Mouse (Mus musculus) intestine, postnatal 0 days (tissue): ENCODE measurements at regions not wholly inside any gene's neighbourhood (a gene's known extent, or its start where the extent isn't known, plus 50 kb on each side); places are given as distances from the start of the nearest gene placed in this dataset.
A peak's percentile ranks its signal among the peaks of the same experiment; 100 is the strongest.

ENCODE experiments used
- ATAC-seq: fragments of 200-750 bp; cut with Nextera tagmentation; 2 replicates; pipeline ENCODE4 v1.8.0; 2017; ENCODE audit warnings: mild to moderate bottlenecking, moderate TSS enrichment, moderate library complexity
- H3K27ac ChIP-seq: fragments of 300-500 bp; sonication (generic); 2 replicates; pipeline ENCODE4 v1.5.1; 2014; ENCODE audit warnings: mild to moderate bottlenecking, low read depth, low read length, moderate library complexity
- H3K27me3 ChIP-seq: fragments of 300-500 bp; sonication (generic); replicated peaks from 2 replicates; pipeline ENCODE4 v1.6.1; 2014; ENCODE audit warnings: low read length, mixed read lengths; ENCODE audit not compliant: control insufficient read depth, insufficient read depth
- H3K36me3 ChIP-seq: fragments of 300-500 bp; sonication (generic); 2 replicates; pipeline ENCODE4 v1.6.1; 2014; ENCODE audit warnings: mild to moderate bottlenecking, moderate library complexity; ENCODE audit not compliant: control insufficient read depth, insufficient read depth
- H3K4me1 ChIP-seq: fragments of 300-500 bp; sonication (generic); replicated peaks from 2 replicates; pipeline ENCODE4 v1.6.1; 2014; ENCODE audit warnings: antibody characterized with exemption, low read length, mixed read lengths; ENCODE audit not compliant: control insufficient read depth, insufficient read depth
- H3K4me2 ChIP-seq: fragments of 300-500 bp; sonication (generic); replicated peaks from 2 replicates; pipeline ENCODE4 v1.6.1; 2014; ENCODE audit warnings: low read depth, mild to moderate bottlenecking, moderate library complexity
- H3K4me3 ChIP-seq: fragments of 300-500 bp; sonication (generic); 2 replicates; pipeline ENCODE4 v1.5.1; 2014; ENCODE audit warnings: low read depth, low read length
- H3K9ac ChIP-seq: fragments of 300-500 bp; sonication (generic); 2 replicates; pipeline ENCODE4 v1.6.1; 2014; ENCODE audit warnings: mild to moderate bottlenecking, low read depth, low read length
- H3K9me3 ChIP-seq: fragments of 300-500 bp; sonication (generic); 2 replicates; pipeline ENCODE4 v1.6.1; 2016; ENCODE audit warnings: mixed run types; ENCODE audit not compliant: control insufficient read depth
- CTCF ChIP-seq: sonication (generic); IDR thresholded peaks from 2 replicates; pipeline ENCODE4 v1.5.1; 2016; ENCODE audit warnings: low read depth, mild to moderate bottlenecking, control low read depth, antibody characterized with exemption, moderate library complexity
- WGBS: fragments of 180-500 bp; shearing (Covaris S2); extraction: QIAGEN DNeasy Blood & Tissue Kit; methylation state at CpG from one replicate; pipeline ENCODE4 v1.1.7; 2014; 5-methylcytosine and 5-hydroxymethylcytosine counted together

DNA sequence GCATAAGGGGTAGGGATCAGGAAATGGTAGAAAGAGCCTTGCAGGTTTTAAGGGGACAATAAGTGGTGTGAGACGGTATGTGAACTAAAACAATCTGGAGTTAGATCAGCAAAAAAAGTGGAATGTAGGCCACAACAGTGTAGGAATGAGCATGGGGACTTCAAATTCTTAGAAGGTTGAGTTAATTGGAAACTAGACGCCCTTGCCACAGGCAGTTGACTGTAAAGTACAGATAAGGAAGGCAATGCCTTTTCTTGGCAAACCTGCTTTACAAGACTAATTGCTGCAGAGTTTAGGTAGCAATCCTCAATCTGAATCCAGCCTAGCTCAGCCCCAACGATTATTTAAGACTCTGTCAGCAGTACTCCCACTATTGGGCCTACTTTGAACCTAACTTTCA lies 206.8 kb upstream of the Gm28363 start:
- ATAC-seq, result no peak
- 60% methylated on average over 3 of the region's 3 CpGs for WGBS
- no peak overlapping the region for H3K4me3 ChIP-seq
- no peaks in the 10 kb centered on the region for H3K36me3 ChIP-seq
- H3K4me2 ChIP-seq, result no peak overlapping the region
- no peaks in the 10 kb centered on the region for H3K27me3 ChIP-seq
- H3K9me3 ChIP-seq, result no peaks in the 10 kb centered on the region
- TF ChIP-seq CTCF, result no peak
- no peak overlapping the region for H3K9ac ChIP-seq
- no peak overlapping the region for H3K27ac ChIP-seq
- H3K4me1 ChIP-seq, result no peaks in the 10 kb centered on the region

DNA sequence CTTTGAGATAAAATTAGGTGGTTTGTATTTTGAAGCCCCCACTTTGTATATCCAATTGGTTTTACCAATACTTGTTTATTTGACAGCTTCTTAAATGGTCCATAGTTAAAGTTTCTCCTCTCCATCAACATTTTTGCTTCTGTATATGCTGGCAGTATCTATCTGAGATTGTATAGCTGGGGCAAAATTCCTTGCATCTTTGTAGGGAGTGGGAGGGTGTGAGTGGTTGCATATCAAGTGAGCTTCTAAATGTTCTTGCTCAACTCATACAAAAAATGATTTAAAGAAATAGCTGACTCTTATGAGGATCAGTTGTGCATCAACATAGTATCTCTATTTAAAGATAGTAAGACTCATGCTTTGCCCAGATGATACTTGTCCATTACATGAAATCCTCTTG lies 199.9 kb upstream of the Gm28363 start:
- ATAC-seq, result no peak
- H3K36me3 ChIP-seq, result no peaks in the 10 kb centered on the region
- H3K27ac ChIP-seq, result no peak overlapping the region
- H3K4me3 ChIP-seq, result no peak overlapping the region
- no peak for TF ChIP-seq CTCF
- H3K27me3 ChIP-seq, result no peaks in the 10 kb centered on the region
- no peak overlapping the region for H3K4me2 ChIP-seq
- H3K4me1 ChIP-seq, result no peaks in the 10 kb centered on the region
- no peaks in the 10 kb centered on the region for H3K9me3 ChIP-seq
- no peak overlapping the region for H3K9ac ChIP-seq

DNA sequence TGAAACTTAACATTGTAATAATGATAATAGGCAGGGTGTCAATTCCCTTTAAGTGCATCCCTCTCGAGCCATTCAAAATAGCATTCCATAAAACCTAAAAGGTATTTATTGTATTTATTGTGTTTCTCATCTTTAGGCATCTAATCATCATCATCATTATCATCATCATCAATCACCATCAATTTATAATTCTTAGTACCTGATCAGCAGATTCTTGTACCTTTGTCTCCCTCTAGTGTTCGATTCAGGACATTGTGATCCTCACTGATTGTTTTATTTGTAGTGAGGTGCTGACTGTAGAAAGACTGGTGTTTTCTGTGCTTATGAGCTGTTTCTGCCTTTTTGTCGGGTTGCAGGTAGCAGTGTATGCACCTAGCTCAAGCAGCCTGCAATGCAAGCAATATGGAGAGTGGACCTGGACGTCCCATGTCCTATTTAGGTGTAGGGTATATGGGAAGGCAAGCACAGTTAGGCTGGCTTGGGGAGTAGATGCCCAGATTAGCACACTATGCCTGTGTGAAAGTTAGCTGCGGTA lies 177.4 kb upstream of the Gm28363 start:
- Histone ChIP-seq H3K36me3 (no peaks in the 10 kb centered on the region), H3K4me3 (no peak overlapping the region), H3K27me3 (no peaks in the 10 kb centered on the region), H3K4me2 (no peak overlapping the region), H3K9ac (no peak overlapping the region), H3K27ac (no peak overlapping the region), H3K4me1 (no peaks in the 10 kb centered on the region), H3K9me3 (no peaks in the 10 kb centered on the region)
- peak; percentile 61 for TF ChIP-seq CTCF
- no peak for ATAC-seq
- WGBS, result 25% methylated on average over 5 of the region's 5 CpGs
